Mouse (Mus musculus): ENCODE data around the gene Grwd1. TPM values are rescaled to one million over a fixed set of nuclear protein-coding genes. Genes with fewer than 3 reads are reported as not detected.

Gene Grwd1
- polyA plus RNA-seq, 1 experiment from 2014 or later: 87.9 TPM

DNA sequence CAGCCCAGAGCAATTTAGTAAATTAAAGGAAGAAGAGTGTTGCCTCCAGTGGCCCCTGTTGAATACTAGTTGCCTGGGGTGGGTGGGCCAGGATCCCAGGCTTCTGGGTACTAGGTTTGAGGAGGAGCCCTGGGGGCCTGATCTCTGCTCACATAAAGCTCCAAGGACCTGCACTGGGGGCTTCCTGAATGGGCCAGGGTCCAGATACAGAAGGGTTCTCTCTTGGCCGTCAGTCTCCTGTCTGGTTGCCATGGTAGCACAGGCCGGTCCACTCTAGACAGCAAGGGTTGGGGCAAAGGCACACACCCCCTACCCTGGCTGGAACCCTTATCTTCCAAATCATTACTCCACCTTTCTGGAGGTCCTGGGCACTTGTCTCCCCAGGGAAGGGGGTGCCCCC, 37.1 kb upstream of the Grwd1 start:
- ATAC-seq (ENCODE audit: low FRiP score, low TSS enrichment): no peak
- Histone ChIP-seq H3K36me3 (ENCODE audit: insufficient read depth, low read length) (no peaks in the 10 kb centered on the region), H3K4me3 (ENCODE audit: low read length) (no peak overlapping the region), H3K9me3 (ENCODE audit: low read length) (no peaks in the 10 kb centered on the region), H3K4me2 (replicated peaks; ENCODE audit: low read depth, low read length) (no peak overlapping the region), H3K4me1 (ENCODE audit: insufficient read depth, low read length) (peaks cover 34% of the 10 kb centered on the region), H3K9ac (replicated peaks; ENCODE audit: low read length) (no peak overlapping the region), H3K27me3 (ENCODE audit: insufficient read depth, low read length) (peaks cover 45% of the 10 kb centered on the region), H3K27ac (ENCODE audit: low read length) (no peak overlapping the region)
- WGBS: 37% methylated on average over 2 of the region's 2 CpGs

GRCm38 (mm10) chr7:45865925-45866910, 35.5 kb upstream of the Grwd1 start:
- peaks cover 39% of the 10 kb centered on the region for H3K27me3 ChIP-seq (ENCODE audit: insufficient read depth, low read length)
- H3K36me3 ChIP-seq (ENCODE audit: insufficient read depth, low read length): no peaks in the 10 kb centered on the region
- peak overlapping the region; percentile 74 for H3K9ac ChIP-seq (replicated peaks; ENCODE audit: low read length)
- peak overlapping the region; percentile 46; the same call in 1 of the 2 replicates for H3K27ac ChIP-seq (ENCODE audit: low read length)
- H3K4me2 ChIP-seq (replicated peaks; ENCODE audit: low read depth, low read length): peak overlapping the region; percentile 76
- WGBS: 1% methylated on average over 96 of the region's 117 CpGs
- peak; percentile 69 for ATAC-seq (ENCODE audit: low FRiP score, low TSS enrichment)
- peaks cover 34% of the 10 kb centered on the region for H3K4me1 ChIP-seq (ENCODE audit: insufficient read depth, low read length)
- H3K9me3 ChIP-seq (ENCODE audit: low read length): no peaks in the 10 kb centered on the region
- H3K4me3 ChIP-seq (ENCODE audit: low read length): peak overlapping the region; percentile 61

DNA sequence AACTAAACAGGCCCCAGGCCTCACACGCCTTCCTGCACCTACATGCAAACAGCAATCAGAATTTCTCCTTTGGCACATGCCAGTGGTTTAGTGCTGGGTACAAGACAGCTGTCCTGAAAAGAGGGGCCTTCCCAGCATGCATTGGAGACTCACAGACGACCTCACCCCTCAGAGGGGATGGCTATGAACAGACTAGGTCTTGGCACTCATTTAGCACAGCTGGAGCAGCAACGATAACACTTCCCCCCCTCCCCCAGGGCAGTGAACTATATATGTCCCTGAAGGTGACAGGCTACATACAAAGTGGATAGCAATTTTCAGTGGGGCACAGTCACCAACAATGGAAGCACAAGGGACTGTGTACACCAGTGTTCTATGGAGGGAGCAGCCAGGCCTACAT, 33.7 kb upstream of the Grwd1 start:
- Histone ChIP-seq H3K4me1 (ENCODE audit: insufficient read depth, low read length) (peaks cover 20% of the 10 kb centered on the region), H3K4me2 (replicated peaks; ENCODE audit: low read depth, low read length) (no peak overlapping the region), H3K4me3 (ENCODE audit: low read length) (no peak overlapping the region), H3K27me3 (ENCODE audit: insufficient read depth, low read length) (peaks cover 25% of the 10 kb centered on the region), H3K27ac (ENCODE audit: low read length) (no peak overlapping the region), H3K9ac (replicated peaks; ENCODE audit: low read length) (no peak overlapping the region), H3K9me3 (ENCODE audit: low read length) (no peaks in the 10 kb centered on the region), H3K36me3 (ENCODE audit: insufficient read depth, low read length) (no peaks in the 10 kb centered on the region)
- 69% methylated on average over 3 of the region's 3 CpGs for WGBS
- ATAC-seq (ENCODE audit: low FRiP score, low TSS enrichment): no peak

GRCm38 (mm10) chr7:45862804-45863203, 32.1 kb upstream of the Grwd1 start:
- H3K27me3 ChIP-seq (ENCODE audit: insufficient read depth, low read length): peaks cover 14% of the 10 kb centered on the region
- H3K4me1 ChIP-seq (ENCODE audit: insufficient read depth, low read length): peaks cover 16% of the 10 kb centered on the region
- no peak overlapping the region for H3K9ac ChIP-seq (replicated peaks; ENCODE audit: low read length)
- no peaks in the 10 kb centered on the region for H3K36me3 ChIP-seq (ENCODE audit: insufficient read depth, low read length)
- no peak overlapping the region for H3K4me3 ChIP-seq (ENCODE audit: low read length)
- ATAC-seq (ENCODE audit: low FRiP score, low TSS enrichment): no peak
- WGBS: 84% methylated on average over 7 of the region's 7 CpGs
- no peak overlapping the region for H3K4me2 ChIP-seq (replicated peaks; ENCODE audit: low read depth, low read length)
- no peaks in the 10 kb centered on the region for H3K9me3 ChIP-seq (ENCODE audit: low read length)
- no peak overlapping the region for H3K27ac ChIP-seq (ENCODE audit: low read length)

DNA sequence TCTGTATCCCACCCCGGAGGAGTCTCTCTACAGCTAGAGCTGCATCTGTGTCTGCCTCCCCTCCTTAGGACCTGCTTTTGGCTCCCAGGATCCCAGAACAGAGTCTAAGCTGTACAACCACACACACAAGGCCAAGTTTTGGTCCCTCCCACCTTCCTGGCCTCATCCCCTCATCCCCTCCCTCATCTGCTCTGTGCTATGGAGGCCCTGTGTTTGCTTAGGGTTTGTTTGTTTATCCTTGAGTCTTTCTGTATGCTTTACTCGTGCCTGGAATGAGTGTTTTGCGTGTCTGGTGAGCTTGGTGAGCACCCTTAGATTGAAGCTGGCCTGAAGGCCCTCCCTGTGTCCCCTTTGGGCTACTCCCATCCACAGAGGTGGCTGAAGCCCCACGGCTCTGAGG, 28.3 kb upstream of the Grwd1 start:
- no peak for ATAC-seq (ENCODE audit: low FRiP score, low TSS enrichment)
- Histone ChIP-seq H3K27ac (ENCODE audit: low read length) (no peak overlapping the region), H3K4me1 (ENCODE audit: insufficient read depth, low read length) (peaks cover 13% of the 10 kb centered on the region; the same call in 1 of the 2 replicates), H3K4me3 (ENCODE audit: low read length) (no peak overlapping the region), H3K9ac (replicated peaks; ENCODE audit: low read length) (no peak overlapping the region), H3K4me2 (replicated peaks; ENCODE audit: low read depth, low read length) (no peak overlapping the region), H3K36me3 (ENCODE audit: insufficient read depth, low read length) (no peaks in the 10 kb centered on the region), H3K27me3 (ENCODE audit: insufficient read depth, low read length) (peaks cover 12% of the 10 kb centered on the region), H3K9me3 (ENCODE audit: low read length) (no peaks in the 10 kb centered on the region)
- WGBS: 47% methylated on average over 4 of the region's 4 CpGs

- WGBS: 2% methylated on average over 28 of the region's 30 CpGs
- ATAC-seq (ENCODE audit: low FRiP score, low TSS enrichment): peak; percentile 67
- Histone ChIP-seq H3K4me2 (replicated peaks; ENCODE audit: low read depth, low read length) (peak overlapping the region; percentile 54), H3K9ac (replicated peaks; ENCODE audit: low read length) (peak overlapping the region; percentile 45), H3K4me1 (ENCODE audit: insufficient read depth, low read length) (peaks cover 13% of the 10 kb centered on the region; the same call in 1 of the 2 replicates), H3K4me3 (ENCODE audit: low read length) (peak overlapping the region; percentile 40), H3K27ac (ENCODE audit: low read length) (no peak overlapping the region), H3K9me3 (ENCODE audit: low read length) (no peaks in the 10 kb centered on the region), H3K27me3 (ENCODE audit: insufficient read depth, low read length) (peaks cover 12% of the 10 kb centered on the region), H3K36me3 (ENCODE audit: insufficient read depth, low read length) (no peaks in the 10 kb centered on the region)
These were observed 26.5 kb upstream of the Grwd1 start for GRCm38 (mm10) chr7:45856950-45857901.

DNA sequence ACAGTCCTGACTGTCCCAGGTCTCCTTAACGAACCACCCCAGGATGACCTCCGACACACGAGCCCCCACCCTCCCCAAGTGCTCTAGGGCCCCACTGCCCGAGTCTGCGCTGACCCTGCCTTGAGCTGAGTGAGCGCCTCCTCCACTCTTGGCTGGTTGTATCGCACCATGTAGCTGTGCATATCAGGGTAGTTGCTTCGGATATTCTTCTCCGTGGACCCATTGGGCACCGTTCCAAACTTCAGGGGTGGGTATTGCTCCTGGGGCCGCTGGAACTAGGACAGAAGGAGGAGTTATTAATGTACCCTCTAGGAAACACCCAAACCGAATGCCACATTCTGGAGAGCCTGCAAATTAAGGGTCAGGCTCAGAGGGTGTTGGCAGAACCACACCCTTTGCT, 22.3 kb upstream of the Grwd1 start:
- no peak overlapping the region for H3K27ac ChIP-seq (ENCODE audit: low read length)
- no peak overlapping the region for H3K9ac ChIP-seq (replicated peaks; ENCODE audit: low read length)
- no peaks in the 10 kb centered on the region for H3K36me3 ChIP-seq (ENCODE audit: insufficient read depth, low read length)
- no peaks in the 10 kb centered on the region for H3K9me3 ChIP-seq (ENCODE audit: low read length)
- WGBS: 71% methylated on average over 12 of the region's 12 CpGs
- ATAC-seq (ENCODE audit: low FRiP score, low TSS enrichment): no peak
- H3K4me1 ChIP-seq (ENCODE audit: insufficient read depth, low read length): peaks cover 13% of the 10 kb centered on the region; the same call in 1 of the 2 replicates
- H3K4me3 ChIP-seq (ENCODE audit: low read length): no peak overlapping the region
- peaks cover 7% of the 10 kb centered on the region; the same call in 1 of the 2 replicates for H3K27me3 ChIP-seq (ENCODE audit: insufficient read depth, low read length)
- no peak overlapping the region for H3K4me2 ChIP-seq (replicated peaks; ENCODE audit: low read depth, low read length)

DNA sequence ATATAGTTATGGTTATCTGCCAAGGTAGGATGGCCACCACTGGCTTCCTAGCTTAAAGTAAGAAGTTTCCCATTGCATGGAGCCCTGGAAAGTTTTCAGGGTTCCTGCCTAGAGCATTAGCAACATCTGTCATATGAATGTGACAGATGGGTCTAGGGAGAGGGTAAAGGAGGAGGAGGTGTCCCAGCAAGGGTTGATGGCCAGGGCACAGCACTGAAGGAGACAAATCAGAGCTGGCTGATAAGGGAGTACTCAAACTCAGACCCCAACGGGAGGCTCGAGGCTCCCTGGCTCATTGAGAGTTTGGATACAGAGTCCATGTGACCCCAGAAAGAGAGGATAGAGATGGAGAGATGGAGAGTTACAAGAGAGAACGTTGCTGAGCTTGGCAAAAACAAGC, 19.9 kb upstream of the Grwd1 start:
- no peaks in the 10 kb centered on the region for H3K36me3 ChIP-seq (ENCODE audit: insufficient read depth, low read length)
- no peak overlapping the region for H3K4me3 ChIP-seq (ENCODE audit: low read length)
- WGBS: 73% methylated on average over 3 of the region's 3 CpGs
- H3K4me1 ChIP-seq (ENCODE audit: insufficient read depth, low read length): no peaks in the 10 kb centered on the region
- H3K4me2 ChIP-seq (replicated peaks; ENCODE audit: low read depth, low read length): no peak overlapping the region
- no peaks in the 10 kb centered on the region; the same call in 1 of the 2 replicates for H3K27me3 ChIP-seq (ENCODE audit: insufficient read depth, low read length)
- H3K27ac ChIP-seq (ENCODE audit: low read length): no peak overlapping the region
- H3K9ac ChIP-seq (replicated peaks; ENCODE audit: low read length): no peak overlapping the region
- no peak for ATAC-seq (ENCODE audit: low FRiP score, low TSS enrichment)
- no peaks in the 10 kb centered on the region for H3K9me3 ChIP-seq (ENCODE audit: low read length)

- no peaks in the 10 kb centered on the region for H3K36me3 ChIP-seq (ENCODE audit: insufficient read depth, low read length)
- no peak for ATAC-seq (ENCODE audit: low FRiP score, low TSS enrichment)
- H3K27me3 ChIP-seq (ENCODE audit: insufficient read depth, low read length): no peaks in the 10 kb centered on the region; the same call in 1 of the 2 replicates
- no peak overlapping the region for H3K27ac ChIP-seq (ENCODE audit: low read length)
- no peaks in the 10 kb centered on the region for H3K4me1 ChIP-seq (ENCODE audit: insufficient read depth, low read length)
- no peaks in the 10 kb centered on the region for H3K9me3 ChIP-seq (ENCODE audit: low read length)
- H3K9ac ChIP-seq (replicated peaks; ENCODE audit: low read length): no peak overlapping the region
- H3K4me2 ChIP-seq (replicated peaks; ENCODE audit: low read depth, low read length): no peak overlapping the region
- no peak overlapping the region for H3K4me3 ChIP-seq (ENCODE audit: low read length)
- WGBS: 19% methylated on average over 6 of the region's 6 CpGs
These were observed 17.8 kb upstream of the Grwd1 start for GRCm38 (mm10) chr7:45848447-45849027.
